In genomic region chr7:89418127-89418653, GRCm38 (mm10) we compare ENCODE assay signal across 12 mouse cellular contexts. TPM values are rescaled to one million over a fixed set of nuclear protein-coding genes. Genes with fewer than 3 reads are reported as not detected.
A peak's percentile ranks its signal among the peaks of the same experiment; 100 is the strongest.
DNase-seq lines count a peak whose midpoint lies in the region; ATAC-seq and TF ChIP-seq lines count a peak whose summit lies in the region.
"Had no signal": no experiment of that assay in that cellular context is flagged by ENCODE, and none has a peak within 500 bp of the region (broad histone marks: within the 10 kb centered on the region; RNA-seq: fewer than 3 reads in every experiment).

No protein-coding gene starts in this region.

- H3K9ac ChIP-seq in heart, embryonic 16.5 days (ENCODE audit: low read length), result no peak overlapping the region
- no peak overlapping the region for H3K9ac ChIP-seq in lung, embryonic 15.5 days
- H3K9ac ChIP-seq in limb, embryonic 14.5 days (ENCODE audit: low read depth, low read length, severe bottlenecking), result no peak overlapping the region
- H3K9ac ChIP-seq: liver, embryonic 12.5 days had no signal

- 0 out of 2 replicates have a peak, but pooled peaks have one; percentile 25 for ATAC-seq in heart, embryonic 16.5 days (replicated peaks; ENCODE audit: extremely low read depth, insufficient read depth, low FRiP score)
- no peak for ATAC-seq in lung, embryonic 15.5 days (ENCODE audit: borderline replicate concordance, extremely low read depth, low FRiP score, low TSS enrichment)
- 0 out of 2 replicates have a peak, but pooled peaks have one; percentile 14 for ATAC-seq in limb, embryonic 14.5 days (ENCODE audit: low FRiP score, low read depth)
- ATAC-seq: hindbrain, postnatal 0 days; liver, embryonic 12.5 days had no signal

- peak overlapping the region; percentile 77 for H3K27ac ChIP-seq in heart, embryonic 16.5 days (ENCODE audit: low read length)
- peak overlapping the region; percentile 54 for H3K27ac ChIP-seq in lung, embryonic 15.5 days
- no peak overlapping the region for H3K27ac ChIP-seq in limb, embryonic 14.5 days (replicated peaks; ENCODE audit: low read depth, low read length)
- H3K27ac ChIP-seq: hindbrain, postnatal 0 days; liver, embryonic 12.5 days had no signal

- no peaks in the 10 kb centered on the region for H3K36me3 ChIP-seq in heart, embryonic 16.5 days (ENCODE audit: control insufficient read depth, insufficient read depth)
- no peaks in the 10 kb centered on the region for H3K36me3 ChIP-seq in lung, embryonic 15.5 days
- H3K36me3 ChIP-seq in limb, embryonic 14.5 days (ENCODE audit: control insufficient read depth, insufficient read depth, low read length), result no peaks in the 10 kb centered on the region
- H3K36me3 ChIP-seq: liver, embryonic 12.5 days had no signal

- no peak for TF ChIP-seq CTCF in lung, adult 2 months (IDR thresholded peaks at IDR 0.05; ENCODE audit: insufficient read depth, low read length)

- 0 out of 2 replicates have a peak overlapping the region, but pooled peaks have one; percentile 3 for H3K4me2 ChIP-seq in heart, embryonic 16.5 days (ENCODE audit: low read depth, low read length)
- H3K4me2 ChIP-seq in lung, embryonic 15.5 days, result peak overlapping the region; percentile 25; the same call in 1 of the 2 replicates
- no peak overlapping the region for H3K4me2 ChIP-seq in limb, embryonic 14.5 days (replicated peaks; ENCODE audit: low read depth, low read length, severe bottlenecking)
- H3K4me2 ChIP-seq: liver, embryonic 12.5 days had no signal

- no peak overlapping the region for H3K4me3 ChIP-seq in heart, embryonic 16.5 days (ENCODE audit: low read length)
- no peak overlapping the region for H3K4me3 ChIP-seq in lung, embryonic 15.5 days
- no peak overlapping the region for H3K4me3 ChIP-seq in lung, adult 2 months (replicated peaks; ENCODE audit: extremely low read depth, low read depth, low read length)
- no peak overlapping the region for H3K4me3 ChIP-seq in limb, embryonic 14.5 days (replicated peaks; ENCODE audit: low read length)
- H3K4me3 ChIP-seq: liver, embryonic 12.5 days had no signal

- no peaks in the 10 kb centered on the region for H3K9me3 ChIP-seq in heart, embryonic 16.5 days (replicated peaks; ENCODE audit: control insufficient read depth, low read length)
- H3K9me3 ChIP-seq in lung, embryonic 15.5 days, result no peaks in the 10 kb centered on the region
- H3K9me3 ChIP-seq in limb, embryonic 14.5 days (ENCODE audit: control insufficient read depth, low read length), result no peaks in the 10 kb centered on the region
- H3K9me3 ChIP-seq: liver, embryonic 12.5 days had no signal

- H3K27me3 ChIP-seq in heart, embryonic 16.5 days (ENCODE audit: control insufficient read depth, insufficient read depth, low read length), result no peaks in the 10 kb centered on the region
- no peaks in the 10 kb centered on the region for H3K27me3 ChIP-seq in lung, embryonic 15.5 days
- no peaks in the 10 kb centered on the region for H3K27me3 ChIP-seq in limb, embryonic 14.5 days (ENCODE audit: control insufficient read depth, insufficient read depth, low read length)
- H3K27me3 ChIP-seq: liver, embryonic 12.5 days had no signal

- peaks cover 4% of the 10 kb centered on the region; the same call in 1 of the 2 replicates for H3K4me1 ChIP-seq in heart, embryonic 16.5 days (ENCODE audit: control insufficient read depth, insufficient read depth, low read length)
- peaks cover 13% of the 10 kb centered on the region for H3K4me1 ChIP-seq in lung, embryonic 15.5 days
- peaks cover 14% of the 10 kb centered on the region for H3K4me1 ChIP-seq in lung, adult 2 months (ENCODE audit: control insufficient read depth, insufficient read depth, low read length)
- peaks cover 8% of the 10 kb centered on the region; the same call in 1 of the 2 replicates for H3K4me1 ChIP-seq in limb, embryonic 14.5 days (ENCODE audit: control insufficient read depth, insufficient read depth, low read length)

- DNase-seq in embryo, embryonic 10.5 days (ENCODE audit: low spot score), result peak; percentile 36
- no peak for DNase-seq in embryo, embryonic 9.5 days (ENCODE audit: extremely low spot score)
- no peak for DNase-seq in heart, postnatal 4 days
- no peak for DNase-seq in lung, adult 2 months
- DNase-seq in limb, embryonic 14.5 days (ENCODE audit: low spot score), result no peak
- DNase-seq in right cerebral cortex, adult 2 months (ENCODE audit: low spot score in 2 of 2), result no peak
- DNase-seq: adrenal gland, adult 8-10 months; gastrocnemius, postnatal 36 days had no signal

- no peak for TF ChIP-seq POLR2A in lung, adult 2 months (IDR thresholded peaks at IDR 0.05; ENCODE audit: borderline replicate concordance, extremely low read depth, low read depth, low read length)
- no peak for TF ChIP-seq POLR2A in limb, embryonic 14.5 days (IDR thresholded peaks at IDR 0.05; ENCODE audit: borderline replicate concordance, extremely low read depth, insufficient read depth, insufficient read length)

- 62% methylated on average over 8 of the region's 8 CpGs for WGBS in heart, embryonic 16.5 days
- WGBS in lung, embryonic 15.5 days, result 51% methylated on average over 8 of the region's 8 CpGs
- WGBS in lung, adult 2 months, result 61% methylated on average over 8 of the region's 8 CpGs
- WGBS in limb, embryonic 14.5 days, result 58% methylated on average over 8 of the region's 8 CpGs

RNA-seq across cellular contexts. Expression of gene Fzd4, which starts 14.0 kb away (rescaled TPM):
- 8.5 and 11.2 TPM in 2 replicates for polyA plus RNA-seq in heart, embryonic 16.5 days (2015; fragmentation: Nextera tagmentation; extraction: Ambion mirVana)
- 10 to 100 TPM; 43.2 TPM for total RNA-seq in heart, postnatal 4 days (2021)
- 11.6 and 13.1 TPM in 2 replicates for polyA plus RNA-seq in lung, embryonic 15.5 days (2015; fragmentation: Nextera tagmentation; extraction: Ambion mirVana)
- 27.8 and 34.5 TPM in 2 replicates for polyA plus RNA-seq in lung, adult 2 months (2012; rRNA removed)
- 23.4 and 23.6 TPM in 2 replicates for polyA plus RNA-seq in limb, embryonic 14.5 days (2012; rRNA removed)
- 20.2 and 22.6 TPM in 2 replicates for polyA plus RNA-seq in limb, embryonic 14.5 days (2014; fragmentation: Nextera tagmentation; extraction: Ambion mirVana)

RNA-seq across cellular contexts. Expression of gene Tmem135, which starts 14.2 kb away (rescaled TPM):
- 25.9 and 27.8 TPM in 2 replicates for polyA plus RNA-seq in heart, embryonic 16.5 days (2015; fragmentation: Nextera tagmentation; extraction: Ambion mirVana)
- 10 to 100 TPM; 35.9 to 43.6 TPM for total RNA-seq in heart, postnatal 4 days (2021)
- 20.0 and 23.2 TPM in 2 replicates for polyA plus RNA-seq in lung, embryonic 15.5 days (2015; fragmentation: Nextera tagmentation; extraction: Ambion mirVana)
- polyA plus RNA-seq in lung, adult 2 months (2012; rRNA removed), result 48.9 and 52.7 TPM in 2 replicates
- polyA plus RNA-seq in limb, embryonic 14.5 days (2012; rRNA removed), result 12.4 and 18.8 TPM in 2 replicates
- polyA plus RNA-seq in limb, embryonic 14.5 days (2014; fragmentation: Nextera tagmentation; extraction: Ambion mirVana), result 18.6 and 21.7 TPM in 2 replicates
